Mouse (Mus musculus) heart, adult 8-10 months (tissue): ENCODE measurements around the gene Fam222b. TPM values are rescaled to one million over a fixed set of nuclear protein-coding genes. Genes with fewer than 3 reads are reported as not detected.
A peak's percentile ranks its signal among the peaks of the same experiment; 100 is the strongest.

Experiments
- DNase-seq: peaks from one replicate; pipeline ENCODE4 v3.0.0; 2022; ENCODE audit warnings: low spot score
- total RNA-seq, 4 experiments: library from RNA; stranded (reverse); gene quantifications; 2 replicates each; pipeline ENCODE4 v1.2.4; 2022

Gene Fam222b
- total RNA-seq, 4 experiments from 2014 or later, result 10.1 to 14.1 (median 12.5) TPM

DNA sequence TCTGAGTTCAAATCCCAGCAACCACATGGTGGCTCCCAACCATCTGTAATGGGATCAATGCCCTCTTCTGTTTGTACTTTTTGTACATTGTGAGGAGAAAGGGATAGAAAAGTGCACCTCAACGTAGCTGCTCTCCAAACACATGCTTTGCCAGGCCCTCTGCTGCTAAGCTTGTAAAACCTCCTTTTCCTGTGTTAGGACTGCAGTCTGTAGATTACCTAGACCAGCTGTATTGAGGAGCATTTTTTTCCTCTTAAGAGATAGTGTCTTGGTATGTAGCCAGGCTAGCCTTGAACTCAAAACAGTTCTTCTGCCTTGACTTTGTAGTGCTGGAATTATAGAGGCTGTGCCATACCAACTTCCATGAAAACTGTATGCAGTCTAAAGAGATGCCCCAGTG, 41.7 kb downstream of the Fam222b start:
- DNase-seq, result no peak

DNA sequence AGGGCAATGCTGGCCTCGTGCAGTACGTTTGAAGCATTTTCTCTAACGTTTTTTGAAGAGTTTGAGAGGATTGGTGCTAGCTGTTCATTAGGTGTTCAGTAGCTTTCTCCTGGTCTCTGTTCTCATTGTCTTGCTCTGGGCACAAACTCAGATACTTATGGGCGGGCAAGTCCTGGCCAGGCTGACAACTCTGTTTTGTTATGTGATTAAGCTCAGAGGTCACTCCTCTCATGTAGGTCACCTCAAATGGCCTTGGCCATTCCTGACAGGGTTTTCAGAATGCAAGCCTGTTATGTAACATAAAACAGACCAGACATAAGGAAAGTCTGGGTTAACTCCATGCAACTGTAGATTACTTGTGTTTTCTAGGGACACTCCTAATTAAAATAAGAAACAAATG, 43.1 kb downstream of the Fam222b start:
- DNase-seq, result no peak

DNA sequence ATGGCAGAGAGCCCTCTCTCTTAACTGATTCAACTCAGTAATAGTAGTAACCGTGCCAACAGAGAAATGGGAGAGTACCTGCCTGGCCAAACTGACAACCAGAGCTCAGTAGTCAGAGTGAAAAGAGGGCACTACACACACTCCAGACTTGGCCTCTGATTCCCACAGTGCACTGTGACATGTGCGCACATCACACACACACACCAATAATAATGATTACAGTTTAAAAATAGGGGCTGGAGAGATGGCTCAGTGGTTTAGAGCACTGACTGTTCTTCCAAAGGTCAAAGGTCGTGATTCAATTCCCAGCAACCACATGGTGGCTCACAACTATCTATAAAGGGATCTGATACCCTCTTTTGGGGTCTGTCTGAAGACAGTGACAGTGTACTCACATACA, 43.6 kb downstream of the Fam222b start:
- no peak for DNase-seq

DNA sequence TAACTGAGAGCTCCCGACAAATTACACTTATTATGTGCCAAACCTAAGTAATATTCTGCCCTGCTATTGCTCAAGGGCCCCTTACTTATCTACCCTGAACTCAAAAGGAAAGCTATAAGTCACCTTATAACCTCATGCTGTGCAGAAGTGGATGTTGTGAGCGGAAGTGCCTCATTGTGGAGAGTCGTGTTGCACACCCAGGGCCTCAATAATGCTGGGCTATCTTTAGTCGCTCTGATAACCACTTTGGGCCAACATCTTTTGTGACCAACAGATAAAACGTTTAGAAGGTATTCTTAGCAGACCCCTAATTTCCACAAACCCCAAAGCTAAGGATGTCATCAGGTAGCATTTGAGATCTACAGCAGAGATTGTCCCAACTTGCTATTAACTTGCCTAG, 46.2 kb downstream of the Fam222b start:
- no peak for DNase-seq

GRCm38 (mm10) chr11:78143520-78143919, 49.1 kb downstream of the Fam222b start:
- no peak for DNase-seq

GRCm38 (mm10) chr11:78146168-78146567, 51.7 kb downstream of the Fam222b start:
- no peak for DNase-seq

- DNase-seq, result no peak
Measured at GRCm38 (mm10) chr11:78146707-78147543, 52.5 kb downstream of the Fam222b start.

DNA sequence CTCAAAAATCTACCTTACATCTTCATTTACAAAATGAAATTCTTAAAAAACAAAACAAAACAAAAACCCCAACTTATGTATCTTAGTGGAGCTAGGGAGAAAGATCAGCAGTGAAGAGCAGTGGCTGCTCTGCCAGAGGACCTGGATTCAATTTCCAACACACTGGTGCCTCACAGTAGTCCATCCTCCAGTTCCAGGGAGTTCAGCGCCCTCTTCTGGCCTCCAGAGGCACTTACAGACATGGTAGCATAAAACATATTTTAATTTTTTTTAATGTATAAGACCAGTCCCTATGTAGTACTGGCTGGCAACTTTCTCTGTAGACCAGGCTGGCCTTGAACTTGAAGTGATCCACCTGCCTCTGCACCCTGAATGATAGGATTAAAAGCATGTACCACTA, 56.7 kb downstream of the Fam222b start:
- no peak for DNase-seq

- peak; percentile 67 for DNase-seq
Measured at GRCm38 (mm10) chr11:78152299-78153231, 58.1 kb downstream of the Fam222b start.

GRCm38 (mm10) chr11:78153778-78154177, 59.3 kb downstream of the Fam222b start:
- no peak for DNase-seq

DNA sequence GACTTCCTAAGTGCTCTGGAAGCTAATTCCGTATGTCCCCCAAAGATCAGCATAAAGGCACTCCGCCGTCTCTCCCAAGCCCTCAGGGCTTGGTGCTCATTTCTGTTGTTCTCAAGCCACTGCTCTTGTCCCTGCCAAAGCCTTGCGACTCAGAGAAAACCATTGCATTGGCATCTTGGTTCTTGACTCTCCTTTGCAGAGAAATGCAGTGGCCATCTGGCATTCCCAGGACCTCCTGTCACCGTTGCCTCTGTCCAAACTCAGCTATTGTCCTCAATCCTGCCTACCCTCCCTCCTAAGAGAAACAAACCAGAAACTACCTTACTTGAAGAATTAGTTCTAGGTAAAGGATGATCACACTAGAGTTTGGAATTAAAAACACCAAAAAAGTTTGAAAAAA, 61.2 kb downstream of the Fam222b start:
- DNase-seq, result no peak

GRCm38 (mm10) chr11:78156156-78156699, 61.8 kb downstream of the Fam222b start:
- no peak for DNase-seq

DNA sequence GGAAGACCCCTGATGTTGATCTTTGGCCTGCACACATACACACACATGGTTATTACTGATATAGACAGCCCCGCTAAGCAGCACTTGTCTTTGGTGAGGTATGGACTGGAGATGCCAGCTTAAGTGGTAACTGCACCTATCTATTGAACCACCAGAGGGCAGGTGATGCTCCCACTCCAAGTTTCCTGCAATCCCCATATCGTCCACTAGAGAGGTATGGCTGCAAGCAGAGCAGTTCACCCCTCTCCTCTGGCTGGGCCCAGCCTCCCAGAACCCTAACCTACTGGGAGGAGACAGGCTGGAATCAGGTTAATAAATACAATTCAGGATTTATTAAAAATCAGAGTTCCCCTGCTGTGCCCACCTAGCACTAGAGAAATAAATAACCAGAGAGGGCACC, 64.6 kb downstream of the Fam222b start:
- peak; percentile 82 for DNase-seq

GRCm38 (mm10) chr11:78159557-78159956, 65.1 kb downstream of the Fam222b start:
- DNase-seq, result no peak

DNA sequence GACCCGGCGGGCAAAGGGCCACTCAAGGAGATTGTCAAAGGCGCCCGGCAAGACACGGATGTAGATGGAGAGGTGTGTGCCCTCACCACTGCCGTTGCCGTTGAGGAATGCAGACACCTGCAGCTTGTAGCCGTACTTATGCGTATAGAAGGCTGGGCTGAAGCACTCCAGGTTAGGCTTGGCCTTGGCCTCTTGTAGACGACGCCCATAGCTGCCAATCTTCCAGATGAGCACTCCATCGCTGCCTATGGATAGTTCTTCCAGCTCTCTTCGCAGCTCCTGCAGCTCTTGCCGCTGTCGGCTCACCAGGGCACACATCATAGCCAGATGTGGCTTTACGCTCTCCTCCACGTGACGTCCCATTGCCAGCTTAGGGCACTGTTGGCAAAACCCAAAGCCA, 65.7 kb downstream of the Fam222b start:
- DNase-seq, result no peak

DNA sequence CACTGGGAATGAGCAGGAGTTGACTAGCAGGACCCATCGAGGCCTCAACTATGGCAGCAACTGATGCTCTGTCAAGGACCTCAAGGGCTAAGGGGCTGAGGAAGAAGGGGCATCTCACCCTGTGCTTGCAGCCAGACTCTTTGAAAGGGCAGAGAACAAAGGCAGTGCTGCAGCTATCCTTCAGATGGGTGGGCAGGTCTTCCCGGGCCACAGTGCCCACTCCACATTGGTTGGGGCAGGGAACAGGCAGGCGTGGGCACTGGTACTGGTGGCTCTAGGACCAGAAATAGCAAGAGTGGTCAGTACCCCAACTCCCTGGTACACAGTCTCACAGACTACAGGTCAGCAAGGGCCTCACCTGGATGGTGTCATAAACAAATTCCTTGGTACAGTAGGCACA, 66.2 kb downstream of the Fam222b start:
- DNase-seq, result no peak

DNA sequence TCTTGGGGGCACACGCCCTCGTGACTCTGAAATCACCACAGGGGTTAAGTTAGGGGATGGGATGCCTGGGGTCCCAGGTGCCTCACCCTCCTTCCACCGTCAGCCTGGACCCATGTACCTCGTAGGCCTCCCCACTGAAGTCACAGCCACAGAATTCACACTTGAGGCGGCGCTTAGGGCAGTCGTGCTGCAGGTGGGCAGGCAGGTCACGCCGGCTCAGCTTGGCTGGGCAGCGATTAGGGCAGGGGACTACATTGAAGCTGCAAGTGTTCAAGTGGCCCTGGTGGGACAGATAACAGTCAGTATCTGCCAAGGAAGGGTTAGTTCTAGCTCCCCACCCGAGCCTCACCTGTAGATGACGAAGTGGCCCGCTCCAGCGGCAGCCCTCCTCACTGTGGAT, 66.7 kb downstream of the Fam222b start:
- no peak for DNase-seq

GRCm38 (mm10) chr11:78161968-78162367, 67.5 kb downstream of the Fam222b start:
- DNase-seq, result no peak

DNA sequence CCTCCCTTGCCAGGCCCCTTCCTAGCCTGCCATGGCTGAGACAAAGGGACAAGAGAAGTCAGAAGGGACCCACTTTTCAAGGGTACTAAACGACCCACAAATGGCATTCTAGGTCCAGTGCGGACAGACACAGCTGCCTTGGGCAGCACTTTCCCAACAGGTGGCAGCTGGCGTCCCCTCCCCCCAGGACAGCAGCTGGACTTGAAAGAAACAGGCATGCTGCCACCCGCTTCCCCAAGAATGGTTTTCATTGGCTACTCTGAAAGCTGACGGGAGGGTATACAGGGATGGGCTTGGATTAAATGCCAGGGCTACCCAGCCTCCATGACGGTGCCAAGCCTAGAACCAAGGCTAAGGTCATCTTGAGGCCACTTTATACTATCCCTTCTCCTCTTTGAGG, 68.0 kb downstream of the Fam222b start:
- no peak for DNase-seq

DNA sequence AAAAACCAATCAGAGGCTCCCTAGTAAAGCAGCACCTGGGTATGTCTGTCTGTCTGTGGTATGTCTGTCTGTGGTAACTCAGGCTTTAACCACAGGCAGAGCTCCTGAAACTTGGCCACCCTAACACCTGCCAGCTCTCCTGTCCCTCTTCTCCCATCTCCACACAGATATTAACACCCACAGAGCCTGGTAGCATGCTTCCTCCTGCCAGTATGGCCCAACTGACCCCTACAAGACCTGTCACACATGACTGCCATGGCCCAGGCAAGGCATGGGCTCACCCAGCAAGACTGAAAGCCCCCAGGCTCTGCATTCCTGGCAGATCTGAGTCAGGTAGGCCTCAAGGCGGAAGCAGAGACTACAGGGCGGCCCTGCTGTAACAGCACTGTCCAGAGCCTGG, 68.6 kb downstream of the Fam222b start:
- no peak for DNase-seq

DNA sequence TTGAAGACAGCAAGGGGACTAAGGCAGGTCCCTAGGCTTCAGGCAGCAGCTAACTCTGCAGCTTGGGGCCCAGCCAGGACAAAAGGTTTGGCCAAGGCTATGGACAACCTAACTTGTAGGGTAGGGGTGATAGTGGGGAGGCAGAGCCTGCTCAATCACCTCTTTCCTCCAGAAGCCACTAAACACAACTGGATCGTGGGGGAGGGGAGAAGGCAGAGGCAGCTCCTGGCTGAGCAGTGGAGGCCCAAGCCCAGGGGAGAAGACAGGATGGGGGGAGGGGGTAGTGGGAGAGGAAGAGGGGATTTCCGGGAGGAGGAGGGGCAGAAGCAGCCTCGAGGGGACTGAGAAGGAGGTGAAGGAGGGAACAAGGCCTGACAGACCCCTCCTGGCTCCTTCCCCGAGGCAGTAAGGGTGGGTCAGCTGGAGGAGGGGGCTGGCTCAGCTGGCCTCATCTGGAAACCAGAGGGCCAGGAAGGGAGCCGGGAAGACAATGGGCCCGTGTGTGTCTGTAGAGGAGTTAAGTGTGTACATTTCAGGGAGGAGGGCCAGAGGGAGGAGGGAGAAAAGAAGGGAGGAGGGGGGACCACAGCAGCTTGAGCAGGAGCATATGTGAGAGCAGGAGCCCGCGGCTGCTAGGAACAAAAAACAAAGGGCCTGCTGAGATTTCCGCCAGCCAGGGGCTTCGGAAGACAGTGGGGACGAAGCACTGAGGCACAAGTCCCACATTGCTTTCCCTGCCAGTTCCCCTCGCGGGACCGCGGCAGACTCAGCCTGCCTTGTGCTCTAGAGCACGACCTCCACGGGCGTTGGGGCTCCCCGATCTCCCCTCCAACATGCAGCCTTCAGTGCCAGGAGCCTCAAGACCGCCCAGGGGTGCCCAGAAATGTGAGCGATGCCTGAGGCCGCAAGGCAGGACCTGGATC, 69.5 kb downstream of the Fam222b start:
- DNase-seq, result peak; percentile 46
